Mouse (Mus musculus): ENCODE data around the gene Snx29.

DNA sequence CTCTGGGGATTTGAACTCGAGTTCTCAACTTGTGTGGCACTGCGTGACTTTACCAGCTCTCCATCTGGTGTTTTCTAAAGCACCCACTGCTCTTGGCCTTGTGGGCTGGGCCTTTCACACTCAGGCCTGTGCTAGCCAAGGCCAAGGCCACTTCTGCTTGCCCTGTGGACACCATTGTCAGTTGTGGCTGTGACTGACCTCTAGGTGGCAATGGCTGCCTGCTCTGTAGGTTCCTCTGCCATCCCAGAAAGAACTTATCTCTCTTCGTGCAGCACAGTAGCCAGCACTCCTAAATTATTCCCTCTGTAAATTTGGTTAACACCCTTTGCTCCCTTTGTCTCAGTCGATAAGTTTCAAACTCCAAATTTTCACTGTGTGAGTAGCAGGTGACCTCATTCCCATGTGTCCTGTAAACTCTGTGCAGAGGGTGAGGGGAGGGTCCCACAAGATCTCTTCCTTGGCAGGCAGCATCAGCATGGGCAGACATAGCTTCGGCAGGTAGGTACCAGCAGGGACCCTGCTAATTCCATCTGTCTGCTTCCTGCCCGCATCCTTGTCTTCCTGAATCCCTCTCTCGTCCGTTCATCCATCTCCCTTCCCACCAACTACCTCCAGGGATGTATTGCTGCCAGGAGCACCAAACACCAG lies 375.1 kb downstream of the Snx29 start:
- TF ChIP-seq CTCF (IDR thresholded peaks at IDR 0.05; ENCODE audit: low read depth): peak; percentile 79
- TF ChIP-seq EP300 (IDR thresholded peaks at IDR 0.05; ENCODE audit: low read depth): no peak

All from liver, embryonic 14.5 days (tissue).